Mouse (Mus musculus): ENCODE measurements around the gene Nhp2.

Gene Nhp2

DNA sequence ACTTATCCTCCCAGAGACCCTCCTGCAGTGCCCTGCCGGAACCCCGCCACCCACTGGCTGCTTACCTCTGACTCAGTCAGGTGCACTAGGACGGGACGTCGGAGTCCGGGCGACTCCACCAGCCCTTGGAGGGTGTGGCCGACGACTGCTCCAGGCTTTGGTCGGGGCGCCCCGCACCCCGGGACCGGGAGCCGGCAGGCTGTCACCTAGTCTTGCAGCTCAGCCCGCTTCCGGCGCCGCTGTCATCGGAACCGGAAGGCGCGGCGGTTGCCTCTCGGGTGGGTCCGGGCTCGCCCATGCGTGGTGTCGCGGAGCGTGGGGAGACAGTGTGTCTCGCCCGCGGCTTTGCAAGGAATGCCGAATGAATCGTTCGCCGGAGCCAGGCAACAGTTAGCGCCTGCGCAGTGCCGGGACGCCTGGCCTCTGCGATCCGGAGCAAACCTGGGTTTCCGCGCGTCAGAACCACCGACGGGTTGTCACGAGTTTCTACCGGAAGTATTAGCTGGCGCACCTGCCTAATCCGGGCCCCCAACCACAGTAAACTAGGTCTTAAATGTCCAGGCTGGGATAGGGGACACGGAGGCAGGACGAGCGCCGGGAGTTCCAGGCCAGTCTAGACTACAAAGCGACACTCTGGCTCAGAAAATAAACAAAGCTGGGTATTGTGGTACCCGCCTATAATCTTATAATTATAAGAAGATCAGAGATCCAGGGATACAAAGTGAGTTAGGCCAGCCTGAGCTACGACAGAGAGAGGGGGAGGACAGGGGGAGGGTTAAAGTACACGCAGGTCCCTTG, 16.2 kb downstream of the Nhp2 start, which contains the start of gene Rmnd5b:
Gene Rmnd5b, minus strand, starts transcription at position 372 of the 798 bp plus-strand sequence.
- peak; percentile 86 to 92 for DNase-seq (ENCODE audit: low spot score in 2 of 2)

DNA sequence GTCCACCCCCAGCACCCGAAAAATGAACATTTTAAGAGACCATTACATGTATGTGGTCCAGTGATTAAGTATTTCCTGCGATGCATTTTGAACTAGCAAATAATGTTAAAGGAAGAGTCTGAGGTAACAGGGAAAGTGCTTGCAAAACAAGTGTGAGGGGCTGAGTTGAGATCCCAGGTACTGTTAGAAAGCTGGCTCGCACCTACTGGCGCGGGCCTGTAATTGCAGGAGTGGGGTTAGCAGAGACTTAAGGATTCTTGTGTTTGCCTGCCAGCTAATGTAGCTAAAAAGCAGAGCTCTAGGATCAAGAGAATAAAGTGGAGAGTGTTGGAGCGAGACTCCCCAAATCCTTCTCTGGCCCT, 16.8 kb downstream of the Nhp2 start:
- DNase-seq (ENCODE audit: low spot score in 2 of 2) = peak; percentile 70 to 80

DNA sequence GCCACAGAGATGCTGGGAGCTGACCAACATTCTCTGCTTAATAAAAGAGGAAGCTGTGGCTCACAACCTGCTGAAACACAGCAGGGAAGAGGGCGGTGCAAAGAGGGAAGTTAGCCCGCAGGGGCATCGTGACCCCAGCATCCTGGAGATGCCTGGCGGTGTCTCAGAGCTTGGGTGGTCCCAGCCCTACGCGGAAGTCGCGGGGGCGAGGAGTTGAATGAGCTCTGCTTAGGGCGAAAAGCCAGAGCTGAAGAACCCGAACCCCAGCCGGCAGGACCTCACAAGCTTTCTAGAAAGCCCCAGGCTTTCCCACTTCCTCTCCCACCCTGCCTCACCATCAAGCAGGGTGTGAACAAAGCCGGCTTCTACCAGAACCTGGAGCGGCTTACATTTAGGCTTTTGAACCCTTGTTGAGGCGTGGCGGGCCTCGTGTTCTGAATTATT, 18.5 kb downstream of the Nhp2 start:
- DNase-seq (ENCODE audit: low spot score in 2 of 2) = peak; percentile 51 to 81

DNA sequence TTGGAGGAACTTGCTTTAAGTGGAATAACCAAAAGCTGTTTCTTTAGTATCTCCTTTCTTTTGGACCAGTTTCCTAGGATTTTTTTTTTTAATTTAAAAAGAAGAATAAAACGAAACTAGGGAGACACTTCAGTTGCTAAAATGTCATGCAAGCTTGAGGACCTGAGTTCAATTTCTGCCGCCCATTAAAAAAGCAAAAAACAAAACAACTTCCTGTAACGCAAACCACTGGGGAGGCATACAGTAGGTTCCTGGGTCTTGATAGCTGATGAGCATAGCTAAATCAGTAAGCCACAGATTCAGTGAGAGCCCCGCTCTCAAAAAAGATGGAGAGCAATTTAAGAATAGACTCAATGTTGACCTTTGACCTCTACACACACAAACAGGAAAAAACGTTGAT, 19.0 kb downstream of the Nhp2 start:
- DNase-seq (ENCODE audit: low spot score in 2 of 2) = no peak

DNA sequence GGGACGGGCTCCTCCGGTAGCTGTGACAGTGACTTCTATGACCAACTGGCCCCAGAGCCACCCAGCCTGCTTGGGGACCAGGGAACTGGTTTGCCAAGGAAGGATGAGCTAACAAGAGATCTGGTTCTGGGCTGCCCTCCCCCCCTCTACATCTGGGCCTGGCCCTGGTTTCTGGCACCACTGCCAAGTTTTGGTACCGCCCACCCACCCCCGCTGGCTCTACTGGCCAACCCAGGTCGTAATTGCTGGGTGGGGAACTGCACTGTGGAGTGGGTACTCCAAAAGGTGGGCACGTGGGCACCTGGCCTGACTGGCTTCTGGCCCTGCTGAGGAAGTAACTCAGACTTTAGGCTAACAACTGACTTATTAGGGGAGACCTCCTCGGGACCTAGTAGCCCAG, 21.2 kb downstream of the Nhp2 start:
- no peak for DNase-seq (ENCODE audit: low spot score in 2 of 2)

DNA sequence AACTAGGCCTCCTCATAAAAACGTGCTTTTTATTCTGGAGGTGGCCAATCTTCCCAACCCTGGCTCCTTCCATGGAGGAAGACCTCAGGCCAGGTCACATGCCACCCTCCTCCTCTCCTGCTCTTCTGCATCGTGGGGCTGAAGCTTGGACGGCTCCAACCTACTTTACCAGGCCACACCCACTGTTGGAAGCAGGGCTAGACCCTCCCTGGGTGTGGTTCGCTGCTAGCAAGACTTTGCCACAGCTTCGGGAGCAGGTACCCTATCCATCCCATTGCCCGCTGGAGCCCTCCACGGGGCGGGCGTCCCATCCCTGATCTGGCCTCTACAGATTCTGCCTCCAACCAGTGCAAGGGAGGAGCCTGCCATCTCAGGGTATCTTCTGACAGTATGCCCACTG, 23.7 kb downstream of the Nhp2 start:
- DNase-seq (ENCODE audit: low spot score in 2 of 2) = no peak

DNA sequence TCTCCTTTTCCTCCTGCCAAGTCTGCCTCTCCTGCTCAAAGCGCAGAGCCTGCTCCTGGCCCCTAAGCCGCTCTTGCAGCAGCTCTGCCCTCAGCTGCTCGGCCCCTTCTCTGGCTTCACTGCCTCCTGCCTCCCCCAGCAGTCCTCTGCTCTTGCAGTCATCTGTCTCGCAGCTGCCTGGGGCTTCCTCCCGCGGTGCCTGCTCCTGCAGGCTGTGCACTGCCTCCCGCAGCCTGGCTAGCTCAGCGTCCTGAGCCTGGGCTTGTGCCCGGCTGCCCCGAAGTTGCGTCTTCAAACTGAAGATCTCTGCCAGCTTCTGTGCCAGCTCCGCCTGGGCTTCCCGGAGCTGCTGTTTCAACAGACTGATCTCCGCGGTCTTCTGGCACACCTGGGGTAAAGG, 24.2 kb downstream of the Nhp2 start:
- DNase-seq (ENCODE audit: low spot score in 2 of 2) = peak in 1 of 2 experiments; percentile 14

DNA sequence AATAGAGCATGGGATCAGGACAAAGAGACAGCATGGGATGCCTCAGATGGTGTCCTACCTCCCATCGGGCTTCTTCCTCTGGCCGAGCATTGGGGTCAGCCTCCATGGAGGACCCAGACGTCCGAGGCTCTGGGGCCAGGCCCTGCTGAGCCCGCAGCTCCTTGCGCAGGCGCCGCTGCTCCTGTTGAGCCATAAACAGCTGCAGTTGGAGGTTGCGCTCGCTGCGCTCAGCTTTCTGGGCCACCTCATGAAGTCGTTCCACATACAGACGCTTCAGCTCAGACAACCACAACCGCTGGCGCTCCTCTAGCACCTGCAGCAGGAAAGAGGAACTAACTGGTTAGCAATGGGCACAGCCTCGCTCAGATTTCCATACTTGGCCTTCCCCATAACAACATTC, 24.7 kb downstream of the Nhp2 start:
- peak in 1 of 2 experiments; percentile 80 for DNase-seq (ENCODE audit: low spot score in 2 of 2)

DNA sequence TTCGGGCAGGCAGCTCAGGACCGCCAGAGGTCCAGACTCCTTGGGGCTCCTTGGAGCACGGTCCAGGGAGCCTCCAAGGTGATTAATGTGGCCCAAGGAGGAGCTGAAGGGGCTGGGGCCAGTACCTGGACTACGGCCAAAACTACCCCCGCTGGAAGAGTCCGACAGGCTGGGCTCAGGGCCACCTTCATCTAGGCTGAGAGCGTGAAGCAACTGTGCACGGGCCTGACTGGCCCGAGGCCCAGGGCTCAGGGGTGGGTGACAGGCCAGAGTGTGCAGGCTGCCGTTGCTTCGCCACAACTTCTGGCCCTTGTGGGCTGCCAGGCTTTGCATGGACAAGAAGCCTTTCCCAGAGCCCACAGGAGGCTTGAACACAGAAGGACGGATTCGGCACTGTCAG, 25.8 kb downstream of the Nhp2 start:
- DNase-seq (ENCODE audit: low spot score in 2 of 2) = no peak

DNA sequence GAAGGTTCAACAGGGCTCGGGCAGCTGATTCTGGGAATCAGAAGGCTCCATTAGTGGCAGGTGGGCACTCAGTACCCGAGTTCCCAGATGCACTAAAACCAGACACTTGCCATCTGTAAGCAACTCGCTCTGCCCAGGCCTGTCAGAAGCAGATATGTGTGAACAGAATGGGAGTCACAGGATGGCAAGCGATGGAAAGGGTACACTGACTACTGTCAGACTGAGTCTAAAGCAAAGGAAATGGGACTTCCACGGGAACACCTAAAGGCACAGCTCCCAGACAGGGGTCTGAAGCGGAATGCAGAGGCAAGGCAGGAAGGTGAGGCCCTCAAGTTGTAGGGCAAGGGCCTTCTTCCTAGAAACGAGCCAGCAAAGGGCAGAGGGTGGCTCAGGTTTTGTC, 26.7 kb downstream of the Nhp2 start:
- no peak for DNase-seq (ENCODE audit: low spot score in 2 of 2)

DNA sequence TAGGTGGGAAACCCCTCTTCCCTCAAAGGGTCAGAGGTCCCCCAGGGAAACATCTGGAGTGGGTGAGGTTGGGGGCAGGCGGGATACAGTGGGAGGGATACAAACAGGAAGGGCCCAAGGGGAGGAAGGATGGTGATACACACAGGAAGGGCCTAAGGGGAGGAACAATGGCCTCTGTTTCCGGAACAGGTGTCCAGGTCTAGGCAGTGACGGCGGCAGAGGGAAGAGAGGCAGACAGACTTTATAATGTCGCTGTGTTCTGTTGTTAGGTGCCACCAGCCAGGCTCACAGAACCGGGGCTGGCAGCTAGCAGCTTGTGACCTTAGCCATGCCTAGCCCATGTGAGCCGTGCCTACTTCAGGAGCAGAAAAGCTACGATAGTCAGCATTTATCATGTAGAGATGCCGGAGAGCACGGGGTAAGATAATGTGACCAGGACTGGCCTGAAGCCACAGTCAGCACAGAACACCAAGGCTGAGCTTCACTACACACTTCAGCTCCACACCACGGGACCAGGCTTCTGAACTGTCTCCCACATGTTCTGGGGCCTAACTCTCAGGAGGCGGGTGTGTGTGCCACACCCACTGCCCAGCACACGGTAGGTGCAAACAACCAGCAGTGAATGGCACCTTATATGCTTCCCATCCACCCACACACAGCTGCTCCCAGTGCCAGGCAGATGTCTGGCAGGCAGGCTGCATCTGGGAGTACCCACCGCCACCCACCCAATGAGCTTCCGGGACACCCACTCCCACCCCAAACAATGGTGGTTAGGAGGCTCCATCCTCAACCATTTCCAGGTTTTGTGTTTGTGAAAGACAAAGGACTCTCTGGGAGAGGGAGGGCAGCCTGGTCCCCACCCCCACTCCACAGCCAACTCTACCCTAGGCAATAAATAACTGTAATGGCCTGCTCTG, 27.5 kb downstream of the Nhp2 start:
- DNase-seq (ENCODE audit: low spot score in 2 of 2) = peak in 1 of 2 experiments; percentile 28

DNA sequence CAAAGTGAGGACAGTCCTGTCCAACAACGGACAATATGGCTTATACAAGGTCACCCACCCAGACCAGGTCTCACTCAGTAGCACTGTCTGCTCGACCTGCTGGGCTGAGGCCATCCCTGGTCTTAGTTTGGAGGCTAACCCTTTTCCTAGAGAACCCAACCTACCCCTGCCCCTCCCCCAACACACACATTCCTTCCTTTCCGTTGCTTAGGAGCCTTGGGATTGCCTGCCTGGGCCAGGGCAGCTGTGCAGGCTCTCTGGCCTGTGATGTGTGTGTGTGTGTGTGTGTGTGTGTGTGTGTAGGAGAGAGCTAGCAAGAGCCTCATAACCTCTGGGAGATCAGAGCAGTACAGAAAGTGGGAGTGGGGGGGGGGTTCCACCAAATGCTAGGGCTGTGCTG, 29.0 kb downstream of the Nhp2 start:
- no peak for DNase-seq (ENCODE audit: low spot score in 2 of 2)

DNA sequence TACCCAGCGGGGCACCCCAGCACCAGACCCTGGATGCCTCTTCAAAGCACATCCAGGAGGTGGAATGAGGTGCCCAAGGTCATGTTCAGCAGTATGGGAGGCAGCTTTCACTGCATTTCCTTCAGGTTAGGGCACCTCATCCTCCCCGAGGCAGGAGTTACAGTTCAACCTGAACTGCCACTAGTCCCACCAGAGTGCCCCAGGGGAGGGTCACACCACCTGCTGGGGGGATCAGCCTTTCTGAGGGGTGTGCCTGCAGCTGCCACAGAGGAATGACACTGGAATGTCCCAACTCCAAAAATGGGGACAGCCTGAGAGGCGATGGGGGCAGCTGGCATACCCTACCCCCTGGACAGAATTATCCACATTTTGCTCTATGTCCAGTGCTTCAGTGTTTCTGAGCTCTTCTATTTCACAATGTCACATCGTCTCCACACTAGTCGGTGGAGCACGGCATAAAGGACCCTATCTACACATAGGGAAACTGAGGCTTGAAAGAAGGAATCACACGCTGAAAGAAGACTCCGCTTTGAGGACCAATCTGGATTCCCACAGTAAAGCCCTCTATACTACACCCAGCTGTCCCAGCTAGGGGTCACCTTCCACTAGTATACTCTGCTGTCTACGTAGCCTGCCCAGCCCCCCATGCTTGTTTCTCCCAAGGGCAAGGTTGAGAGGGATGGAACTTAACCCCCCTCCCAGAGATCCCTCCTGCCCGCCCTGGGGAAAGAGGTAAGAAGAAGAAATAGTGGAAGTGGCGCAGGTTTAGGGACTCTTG, 29.8 kb downstream of the Nhp2 start:
- no peak for DNase-seq (ENCODE audit: low spot score in 2 of 2)

DNA sequence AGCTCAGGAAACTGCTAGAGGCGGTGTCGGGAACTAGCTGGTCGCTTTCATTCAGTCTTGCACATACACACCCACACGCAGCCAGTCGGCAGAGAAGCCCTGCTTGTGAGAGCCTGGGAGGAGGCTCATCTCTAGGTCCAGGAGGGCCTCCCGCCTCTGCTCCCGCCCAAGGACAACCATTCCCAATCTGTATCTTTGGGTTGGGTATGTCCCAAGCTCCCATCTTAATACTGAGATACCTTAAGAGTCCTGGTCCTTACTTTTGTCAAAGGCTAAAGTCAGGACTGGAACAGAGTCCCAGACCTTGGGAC, 30.3 kb downstream of the Nhp2 start:
- no peak for DNase-seq (ENCODE audit: low spot score in 2 of 2)

DNA sequence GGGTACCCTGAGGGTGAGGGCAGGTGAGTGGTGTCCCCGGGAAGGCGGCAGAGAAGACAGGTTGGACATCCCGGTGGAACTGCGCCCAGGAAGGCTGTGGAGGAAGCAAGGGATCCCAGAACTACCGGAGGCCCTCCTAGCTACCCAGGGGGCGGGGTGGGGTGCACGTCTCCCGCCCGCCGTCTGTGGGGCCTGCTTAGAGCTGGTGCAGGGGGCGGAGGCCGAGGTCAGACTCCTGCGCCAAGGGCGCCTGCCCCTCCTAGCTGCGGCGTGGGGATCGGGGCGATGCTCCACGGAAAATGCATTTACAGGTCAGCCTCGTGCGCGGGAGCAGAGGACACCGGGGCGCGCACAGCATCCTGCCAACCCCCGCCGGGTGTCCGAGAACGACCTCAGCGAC, 30.7 kb downstream of the Nhp2 start:
- DNase-seq (ENCODE audit: low spot score in 2 of 2) = no peak

DNA sequence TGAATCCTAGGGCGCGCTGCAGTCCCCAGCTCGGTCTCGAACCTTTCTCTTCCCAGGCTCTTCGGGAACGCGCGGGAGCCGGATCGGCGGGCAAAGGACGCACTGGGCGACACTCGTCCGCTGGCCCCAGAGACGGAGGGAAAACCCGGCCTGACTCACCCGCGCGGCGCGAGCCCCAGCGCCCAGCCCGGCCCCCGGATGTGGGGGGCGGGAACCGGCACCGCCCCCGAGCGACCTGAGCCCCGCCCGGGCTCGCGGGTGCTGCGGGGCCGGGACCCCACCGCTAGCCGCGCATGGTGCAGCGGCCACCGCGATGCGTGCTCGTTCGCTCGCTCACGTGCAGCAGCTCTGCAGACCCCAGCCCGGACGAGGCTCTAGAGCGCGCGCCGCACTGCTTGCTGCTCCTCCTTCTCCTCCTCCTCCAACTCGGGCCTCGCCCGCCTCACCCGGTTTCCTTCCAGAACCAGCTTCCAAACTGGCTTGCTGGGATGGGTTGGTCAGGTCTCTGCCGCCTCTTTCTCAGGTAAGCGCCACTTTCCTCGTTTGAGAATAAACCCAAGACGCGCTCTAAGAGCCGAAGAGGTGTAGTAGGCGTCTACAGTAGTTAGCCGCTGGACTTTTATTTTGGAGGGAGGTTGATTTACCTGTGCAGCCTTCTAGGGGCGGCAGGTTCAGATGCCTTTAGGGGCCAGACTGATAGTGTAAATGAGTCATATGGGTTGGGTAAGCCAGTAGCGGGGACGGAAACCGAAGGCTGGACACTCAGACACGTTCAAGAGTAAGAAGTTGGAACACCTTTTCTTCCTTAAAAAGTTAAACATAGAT, 31.4 kb downstream of the Nhp2 start, which contains the start of the genes N4bp3 and D930048N14Rik:
Gene N4bp3, minus strand, starts transcription at position 152 of the 825 bp plus-strand sequence.
Gene D930048N14Rik, plus strand, starts transcription at position 264 of the 825 bp plus-strand sequence.
- DNase-seq (ENCODE audit: low spot score in 2 of 2) = peak; percentile 74 to 76

DNA sequence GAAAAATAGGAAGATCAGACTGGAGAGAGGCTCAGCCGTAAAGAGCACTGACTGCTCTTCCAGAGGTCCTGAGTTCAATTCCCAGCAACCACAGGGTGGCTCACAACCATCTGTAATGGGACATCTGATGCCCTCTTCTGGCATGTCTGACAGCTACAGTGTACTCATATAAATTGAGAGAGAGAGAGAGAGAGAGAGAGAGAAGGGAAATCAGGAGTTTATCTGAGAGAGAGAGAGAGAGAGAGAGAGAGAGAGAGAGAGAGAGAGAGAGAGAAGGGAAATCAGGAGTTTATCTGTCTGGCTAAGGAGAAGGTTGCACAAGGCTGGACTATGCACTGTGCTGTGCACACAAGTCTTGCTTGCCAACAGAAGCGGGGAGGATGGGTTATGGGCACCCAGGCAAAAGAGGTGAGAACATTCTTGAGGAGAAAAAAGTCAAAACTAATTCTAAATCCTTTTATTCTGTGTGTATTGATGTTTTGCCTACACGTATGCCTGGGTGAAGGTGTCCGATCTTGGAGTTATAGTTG, 33.4 kb downstream of the Nhp2 start:
- no peak for DNase-seq (ENCODE audit: low spot score in 2 of 2)

DNA sequence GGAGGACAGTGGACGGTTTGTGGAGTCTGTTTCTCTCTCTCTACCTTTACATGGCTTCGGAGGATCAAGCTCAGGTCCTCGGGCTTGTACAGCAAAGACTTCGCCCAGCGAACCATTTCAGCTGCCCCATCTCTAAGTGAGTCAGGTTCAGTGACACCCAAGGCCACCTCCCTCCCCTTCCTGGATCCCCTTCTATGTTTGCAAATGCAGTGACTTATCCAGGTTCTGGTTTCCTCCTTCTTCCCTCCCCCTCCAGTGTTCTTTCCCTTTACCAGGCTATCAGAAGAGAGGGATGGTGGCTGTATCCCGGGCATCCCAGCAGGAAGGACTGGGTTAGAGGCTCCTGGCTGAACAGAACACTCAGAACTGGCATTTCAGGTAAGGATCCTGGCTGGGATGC, 34.2 kb downstream of the Nhp2 start:
- DNase-seq (ENCODE audit: low spot score in 2 of 2) = no peak

DNA sequence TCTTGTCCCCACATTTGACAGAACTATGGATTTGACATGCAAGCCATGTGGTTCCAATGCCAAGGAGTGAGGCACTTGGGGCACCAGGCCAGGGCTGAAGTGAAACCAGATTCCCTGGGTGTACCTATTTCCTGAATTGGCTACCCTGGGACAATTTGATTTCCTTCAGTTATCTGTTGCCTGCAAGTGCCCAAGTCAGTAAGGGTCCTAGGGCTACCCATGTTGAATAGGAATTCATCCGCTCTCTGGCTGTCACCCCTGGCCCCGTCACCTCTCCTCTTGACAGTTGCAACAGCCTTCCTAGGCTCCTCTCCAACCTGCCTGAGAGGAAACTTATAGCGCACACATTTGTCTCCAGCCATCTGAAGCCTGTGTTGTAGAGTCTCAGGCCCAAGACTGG, 35.4 kb downstream of the Nhp2 start:
- DNase-seq (ENCODE audit: low spot score in 2 of 2) = no peak

DNA sequence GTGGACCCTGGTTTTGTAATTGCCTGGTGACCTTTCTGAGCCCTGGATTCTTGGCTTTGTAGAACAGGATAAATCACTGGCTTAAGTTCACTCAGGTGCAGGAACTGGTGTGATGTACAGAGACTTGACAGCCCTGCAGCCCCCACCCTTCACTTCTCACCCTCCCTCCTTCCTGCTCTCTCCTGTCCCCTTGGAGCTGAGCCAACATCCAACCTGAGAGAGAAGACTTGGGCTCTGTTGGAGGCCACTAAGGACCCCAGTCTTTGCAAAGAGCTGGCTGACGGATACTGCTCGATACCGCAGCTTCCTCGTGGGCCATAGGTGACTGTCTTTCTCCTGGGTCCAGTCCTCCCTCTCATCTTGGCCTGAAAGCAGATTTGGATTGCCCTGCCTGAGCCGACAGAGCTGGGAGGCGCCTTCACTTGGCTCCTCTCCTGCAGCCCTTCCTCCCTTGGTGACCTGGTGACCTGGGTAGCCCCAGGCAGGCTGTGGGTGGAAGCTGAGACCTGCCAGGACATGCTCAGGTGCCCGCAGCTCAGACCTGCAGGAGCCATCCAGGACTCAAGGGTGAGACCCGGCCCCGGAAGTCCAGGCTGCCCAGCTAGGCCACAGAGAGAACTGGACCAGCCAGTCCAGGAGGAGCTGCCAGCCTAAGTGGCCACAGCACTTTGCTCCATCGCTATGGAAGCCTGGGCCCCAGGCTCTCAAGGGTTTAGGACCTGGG, 37.4 kb downstream of the Nhp2 start:
- no peak for DNase-seq (ENCODE audit: low spot score in 2 of 2)
